Mouse (Mus musculus) brain, embryonic 14.5 days (tissue): Measurements from ENCODE around the gene Med20. TPM values are rescaled to one million over a fixed set of nuclear protein-coding genes. Genes with fewer than 3 reads are reported as not detected.
"Not testable (repeated sequence)": the region's sequence is repeated elsewhere in the genome, so short reads cannot be mapped to it uniquely, and the experiment has no call there.

Experiments used
- DNase-seq: peaks from one replicate; pipeline ENCODE4 v3.0.0-alpha.2; 2011; ENCODE audit warnings: low read depth
- CTCF ChIP-seq: fragments of 200-500 bp; IDR thresholded peaks from 2 replicates; pipeline ENCODE4 v1.5.1; 2012; ENCODE audit warnings: inconsistent platforms, mild to moderate bottlenecking, moderate library complexity, borderline replicate concordance; ENCODE audit not compliant: insufficient read depth, insufficient read length; ENCODE audit errors: extremely low read depth
- POLR2A ChIP-seq: fragments of 200-500 bp; IDR thresholded peaks from 2 replicates; pipeline ENCODE4 v1.6.1; 2012; ENCODE audit warnings: mild to moderate bottlenecking, inconsistent platforms, borderline replicate concordance; ENCODE audit not compliant: poor library complexity, insufficient read depth, insufficient read length, severe bottlenecking; ENCODE audit errors: extremely low read depth
- polyA plus RNA-seq: library from polyadenylated mRNA; depleted of rRNA; stranded (reverse); fragments of >200 nt; gene quantifications from 2 replicates; pipeline ENCODE4 v1.2.3, GENCODE M21; 2012

Gene Med20
- polyA plus RNA-seq, 1 experiment = 43.1 TPM

- DNase-seq = no peak
- TF ChIP-seq POLR2A (no peak), CTCF (no peak)
These were observed 4.7 kb downstream of the Med20 start for GRCm38 (mm10) chr17:47616119-47616518.

DNA sequence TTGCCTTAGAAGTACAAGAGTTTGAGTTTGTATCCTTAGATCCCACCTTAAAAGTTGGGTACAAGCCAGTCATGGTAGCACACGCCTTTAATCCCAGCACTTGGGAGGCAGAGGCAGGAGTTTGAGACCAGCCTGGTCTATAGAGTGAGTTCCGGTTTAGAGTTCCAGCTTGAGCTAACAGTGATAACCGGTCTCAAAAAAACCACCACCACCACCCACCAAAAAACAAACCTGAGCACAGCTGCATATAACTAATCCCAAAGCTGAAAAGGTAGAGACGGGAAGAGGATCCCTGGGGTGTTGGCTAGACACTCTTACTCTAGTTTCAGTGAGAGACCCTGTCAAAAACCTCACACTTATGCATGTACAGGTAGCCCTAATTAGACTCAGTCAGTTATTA lies 5.3 kb downstream of the Med20 start:
- TF ChIP-seq CTCF (no peak), POLR2A (no peak)
- DNase-seq = no peak

DNA sequence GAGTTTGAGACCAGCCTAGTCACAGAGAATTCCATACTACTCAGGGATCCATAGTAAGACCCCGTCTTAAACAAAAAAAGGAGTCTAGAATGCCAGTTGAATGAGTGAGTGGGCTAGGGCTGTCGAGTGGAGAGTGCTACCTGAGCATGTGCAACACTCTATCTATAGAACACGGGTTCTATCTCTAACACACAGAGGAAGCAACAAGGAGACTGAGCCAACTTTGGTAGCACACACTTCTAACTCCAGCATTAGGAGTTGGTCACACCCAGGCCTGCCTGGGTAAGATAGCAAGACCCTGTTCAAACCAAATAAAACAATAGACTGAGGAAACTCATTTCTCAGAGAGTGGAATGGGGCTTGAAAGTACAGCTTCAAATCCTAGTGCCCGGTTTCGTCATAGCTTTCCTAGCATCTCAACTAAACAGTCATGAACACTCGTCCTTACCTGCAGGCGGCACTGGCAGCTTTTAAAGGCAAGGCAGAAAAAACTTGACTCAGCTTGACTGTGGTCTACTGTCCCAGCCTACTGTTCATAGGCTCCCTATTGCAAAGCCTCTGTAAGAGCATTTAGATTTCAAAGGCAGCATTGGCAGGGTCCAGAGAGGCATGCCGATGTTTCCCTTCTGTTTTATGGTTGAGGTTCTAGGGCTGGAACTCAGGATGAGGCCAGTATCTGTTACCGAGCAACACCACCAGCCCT lies 6.4 kb downstream of the Med20 start:
- no peak for DNase-seq
- TF ChIP-seq CTCF (no peak), POLR2A (no peak)

- no peak for TF ChIP-seq POLR2A
- no peak for TF ChIP-seq CTCF
- DNase-seq = no peak
These were observed 7.4 kb downstream of the Med20 start for GRCm38 (mm10) chr17:47618556-47619311.

DNA sequence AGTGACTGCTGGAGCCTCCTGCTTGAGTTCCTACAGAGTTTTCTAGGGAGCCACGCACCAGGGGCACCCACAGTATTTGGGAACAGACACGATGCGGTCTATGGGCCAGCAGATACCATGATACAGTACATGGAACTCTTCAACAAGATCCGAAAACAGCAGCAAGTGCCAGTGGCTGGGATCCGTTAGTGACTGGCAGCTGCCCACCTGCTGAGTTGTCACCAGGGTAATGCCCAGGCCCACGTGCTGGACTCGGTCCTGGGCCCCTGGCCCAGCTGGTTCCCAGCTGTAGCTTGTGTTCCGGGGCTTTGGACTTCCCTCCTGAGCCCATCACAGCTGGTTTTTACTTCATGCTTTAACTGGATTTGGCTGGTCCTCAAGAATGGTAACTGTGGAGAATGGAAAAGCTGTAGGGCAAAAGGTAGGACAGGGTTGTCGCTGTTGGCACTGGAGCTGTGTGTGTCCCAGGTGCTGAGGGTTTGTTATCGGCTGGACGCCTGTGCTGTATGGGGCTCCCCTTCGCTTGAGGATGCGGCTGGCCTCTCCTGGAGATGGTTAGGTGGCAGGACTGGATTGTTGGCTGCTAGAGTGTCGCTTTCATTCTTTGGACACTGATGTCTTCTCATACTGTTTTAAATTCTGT lies 11.7 kb downstream of the Med20 start:
- no peak for DNase-seq
- TF ChIP-seq POLR2A (no peak), CTCF (no peak)

GRCm38 (mm10) chr17:47624572-47624971 lies 13.2 kb downstream of the Med20 start:
- DNase-seq = not testable (repeated sequence)

DNA sequence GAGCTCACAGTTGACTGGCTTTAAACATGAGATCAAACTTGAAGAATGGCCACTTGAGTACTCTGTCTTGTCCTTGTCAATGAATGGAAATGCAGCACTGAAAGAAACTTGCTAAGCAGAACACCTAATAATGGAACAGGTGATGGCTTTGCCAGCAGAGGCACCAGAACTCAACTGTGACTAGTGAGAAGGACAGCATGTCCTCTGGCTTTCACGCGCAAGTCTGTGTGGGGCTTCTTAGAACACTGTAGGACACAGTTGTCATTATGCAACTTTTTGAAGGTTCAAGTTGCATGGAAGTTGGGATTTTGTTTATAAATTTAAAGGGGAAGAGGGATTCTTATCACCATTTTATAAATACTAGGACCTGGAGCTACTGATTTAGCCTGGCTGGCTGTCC lies 13.7 kb downstream of the Med20 start:
- TF ChIP-seq CTCF = no peak
- no peak for TF ChIP-seq POLR2A

GRCm38 (mm10) chr17:47626031-47626430 lies 14.6 kb downstream of the Med20 start:
- no peak for TF ChIP-seq CTCF
- no peak for TF ChIP-seq POLR2A

More for the DNA sequence above, 13.7 kb downstream of the Med20 start:
- no peak for DNase-seq

GRCm38 (mm10) chr17:47627791-47628190 lies 16.4 kb downstream of the Med20 start:
- no peak for TF ChIP-seq CTCF
- TF ChIP-seq POLR2A = no peak
- no peak for DNase-seq

More at GRCm38 (mm10) chr17:47626031-47626430, 14.6 kb downstream of the Med20 start:
- no peak for DNase-seq

GRCm38 (mm10) chr17:47628851-47629676 lies 17.7 kb downstream of the Med20 start:
- TF ChIP-seq POLR2A (peak; percentile 61), CTCF (no peak)
- peak; percentile 99 for DNase-seq
